Mouse (Mus musculus) lung, embryonic 15.5 days (tissue): Measurements from ENCODE around the gene Cacul1. TPM values are rescaled to one million over a fixed set of nuclear protein-coding genes. Genes with fewer than 3 reads are reported as not detected.
"Not testable (repeated sequence)": the region's sequence is repeated elsewhere in the genome, so short reads cannot be mapped to it uniquely, and the experiment has no call there.

Experiments used
- ATAC-seq: fragments of 200-750 bp; cut with Nextera tagmentation; 2 replicates; pipeline ENCODE4 v1.8.0; 2017; ENCODE audit warnings: moderate number of reproducible peaks, borderline replicate concordance; ENCODE audit not compliant: low FRiP score, low TSS enrichment; ENCODE audit errors: extremely low read depth
- H3K27ac ChIP-seq: fragments of 300-500 bp; sonication (generic); 2 replicates; pipeline ENCODE4 v1.5.1; 2015; ENCODE audit warnings: moderate library complexity, mild to moderate bottlenecking, inconsistent platforms
- H3K27me3 ChIP-seq: fragments of 300-500 bp; sonication (generic); 2 replicates; pipeline ENCODE4 v1.6.1; 2015; ENCODE audit warnings: inconsistent platforms
- H3K36me3 ChIP-seq: fragments of 300-500 bp; sonication (generic); 2 replicates; pipeline ENCODE4 v1.6.1; 2015; ENCODE audit warnings: inconsistent platforms
- H3K4me1 ChIP-seq: fragments of 300-500 bp; sonication (generic); 2 replicates; pipeline ENCODE4 v1.6.1; 2015; ENCODE audit warnings: inconsistent platforms
- H3K4me2 ChIP-seq: fragments of 300-500 bp; sonication (generic); 2 replicates; pipeline ENCODE4 v1.6.1; 2015; ENCODE audit warnings: inconsistent platforms, mild to moderate bottlenecking, moderate library complexity
- H3K4me3 ChIP-seq: fragments of 300-500 bp; sonication (generic); 2 replicates; pipeline ENCODE4 v1.5.1; 2015; ENCODE audit warnings: mild to moderate bottlenecking, inconsistent platforms
- H3K9ac ChIP-seq: fragments of 300-500 bp; sonication (generic); 2 replicates; pipeline ENCODE4 v1.6.1; 2015; ENCODE audit warnings: inconsistent platforms
- H3K9me3 ChIP-seq: fragments of 300-500 bp; sonication (generic); 2 replicates; pipeline ENCODE4 v1.6.1; 2016; ENCODE audit warnings: inconsistent platforms
- WGBS: fragments of 180-500 bp; shearing (Covaris S2); methylation state at CpG from one replicate; pipeline ENCODE4 v1.1.7; 2015; 5-methylcytosine and 5-hydroxymethylcytosine counted together
- polyA plus RNA-seq: library from polyadenylated mRNA; unstranded; fragments of >200 nt; fragmentation: Nextera tagmentation; extraction: Ambion mirVana; gene quantifications from 2 replicates; pipeline ENCODE4 v1.2.1, GENCODE M21; 2015

The Cacul1 gene
- 22.4 and 25.7 TPM in 2 replicates for polyA plus RNA-seq

- Histone ChIP-seq H3K27ac (peak within 1 kb of the TSS; percentile 93), H3K4me3 (peak within 1 kb of the TSS; percentile 100), H3K36me3 (no peaks in the 10 kb centered on the region), H3K4me2 (peak within 1 kb of the TSS; percentile 67), H3K4me1 (peaks cover 21% of the 10 kb centered on the region), H3K9me3 (no peaks in the 10 kb centered on the region), H3K9ac (peak within 1 kb of the TSS; percentile 97), H3K27me3 (no peaks in the 10 kb centered on the region)
- WGBS, result 1% methylated on average over 62 of the region's 64 CpGs
- peak; percentile 98 for ATAC-seq
These were observed at the start of gene Cacul1 for GRCm38 (mm10) chr19:60580582-60581339. Cacul1 (minus strand) TSS chr19:60581025.

- 67% methylated on average over 4 of the region's 4 CpGs for WGBS
- Histone ChIP-seq H3K9ac (no peak overlapping the region), H3K4me3 (no peak overlapping the region), H3K36me3 (no peaks in the 10 kb centered on the region), H3K9me3 (no peaks in the 10 kb centered on the region), H3K27me3 (no peaks in the 10 kb centered on the region), H3K4me1 (no peaks in the 10 kb centered on the region), H3K4me2 (no peak overlapping the region), H3K27ac (no peak overlapping the region)
- ATAC-seq, result no peak
These were observed 38.6 kb upstream of the Cacul1 start for GRCm38 (mm10) chr19:60619420-60619819.

GRCm38 (mm10) chr19:60617007-60617406 lies 36.2 kb upstream of the Cacul1 start:
- no peaks in the 10 kb centered on the region for H3K27me3 ChIP-seq
- H3K9ac ChIP-seq, result no peak overlapping the region
- no peaks in the 10 kb centered on the region for H3K36me3 ChIP-seq
- no peak for ATAC-seq
- no peak overlapping the region for H3K27ac ChIP-seq
- no peak overlapping the region for H3K4me3 ChIP-seq
- H3K9me3 ChIP-seq, result no peaks in the 10 kb centered on the region
- WGBS, result 17% methylated on average over 1 of the region's 1 CpGs
- no peaks in the 10 kb centered on the region for H3K4me1 ChIP-seq
- no peak overlapping the region for H3K4me2 ChIP-seq

- Histone ChIP-seq H3K9me3 (no peaks in the 10 kb centered on the region), H3K4me2 (no peak overlapping the region), H3K27me3 (no peaks in the 10 kb centered on the region), H3K9ac (no peak overlapping the region), H3K4me1 (no peaks in the 10 kb centered on the region), H3K4me3 (no peak overlapping the region), H3K36me3 (no peaks in the 10 kb centered on the region), H3K27ac (no peak overlapping the region)
- ATAC-seq, result no peak
- 65% methylated on average over 5 of the region's 5 CpGs for WGBS
These were observed 34.8 kb upstream of the Cacul1 start for GRCm38 (mm10) chr19:60615470-60616200.

- WGBS, result 40% methylated on average over 12 of the region's 12 CpGs
- no peaks in the 10 kb centered on the region for H3K27me3 ChIP-seq
These were observed 30.8 kb upstream of the Cacul1 start for GRCm38 (mm10) chr19:60611525-60612215.

GRCm38 (mm10) chr19:60608766-60609165 lies 27.9 kb upstream of the Cacul1 start:
- Histone ChIP-seq H3K9me3 (no peaks in the 10 kb centered on the region), H3K36me3 (no peaks in the 10 kb centered on the region), H3K4me2 (no peak overlapping the region), H3K27ac (no peak overlapping the region), H3K4me3 (no peak overlapping the region), H3K9ac (no peak overlapping the region), H3K4me1 (no peaks in the 10 kb centered on the region), H3K27me3 (no peaks in the 10 kb centered on the region)
- no peak for ATAC-seq
- WGBS, result 26% methylated on average over 5 of the region's 5 CpGs

More at GRCm38 (mm10) chr19:60611525-60612215, 30.8 kb upstream of the Cacul1 start:
- H3K9ac ChIP-seq, result no peak overlapping the region
- no peak overlapping the region for H3K4me2 ChIP-seq
- H3K36me3 ChIP-seq, result no peaks in the 10 kb centered on the region
- no peaks in the 10 kb centered on the region for H3K4me1 ChIP-seq
- ATAC-seq, result no peak
- no peak overlapping the region for H3K27ac ChIP-seq
- no peak overlapping the region for H3K4me3 ChIP-seq
- H3K9me3 ChIP-seq, result no peaks in the 10 kb centered on the region

- ATAC-seq, result no peak
- WGBS, result 74% methylated on average over 3 of the region's 3 CpGs
- H3K4me2 ChIP-seq, result no peak overlapping the region
- no peak overlapping the region for H3K4me3 ChIP-seq
- H3K9ac ChIP-seq, result no peak overlapping the region
- H3K9me3 ChIP-seq, result no peaks in the 10 kb centered on the region
- H3K27ac ChIP-seq, result no peak overlapping the region
- no peaks in the 10 kb centered on the region for H3K27me3 ChIP-seq
- H3K36me3 ChIP-seq, result no peaks in the 10 kb centered on the region
- H3K4me1 ChIP-seq, result no peaks in the 10 kb centered on the region
These were observed 22.8 kb upstream of the Cacul1 start for GRCm38 (mm10) chr19:60603586-60603985.

GRCm38 (mm10) chr19:60602066-60602465 lies 21.2 kb upstream of the Cacul1 start:
- H3K36me3 ChIP-seq, H3K4me2 ChIP-seq, H3K4me3 ChIP-seq, H3K27me3 ChIP-seq, H3K9me3 ChIP-seq, ATAC-seq, H3K27ac ChIP-seq, H3K9ac ChIP-seq, H3K4me1 ChIP-seq: not testable (repeated sequence)
- 81% methylated on average over 1 of the region's 1 CpGs for WGBS

- Histone ChIP-seq H3K9me3 (no peaks in the 10 kb centered on the region), H3K4me2 (no peak overlapping the region), H3K4me1 (no peaks in the 10 kb centered on the region), H3K4me3 (no peak overlapping the region), H3K27ac (no peak overlapping the region), H3K36me3 (no peaks in the 10 kb centered on the region), H3K9ac (no peak overlapping the region), H3K27me3 (no peaks in the 10 kb centered on the region)
- no peak for ATAC-seq
- WGBS, result 78% methylated on average over 8 of the region's 8 CpGs
These were observed 17.3 kb upstream of the Cacul1 start for GRCm38 (mm10) chr19:60598025-60598697.

- H3K36me3 ChIP-seq, result no peaks in the 10 kb centered on the region
- no peak overlapping the region for H3K27ac ChIP-seq
- no peak overlapping the region for H3K9ac ChIP-seq
- no peaks in the 10 kb centered on the region for H3K9me3 ChIP-seq
- ATAC-seq, result no peak
- no peak overlapping the region for H3K4me3 ChIP-seq
- H3K4me1 ChIP-seq, result no peaks in the 10 kb centered on the region
- no peaks in the 10 kb centered on the region for H3K27me3 ChIP-seq
- 98% methylated on average over 2 of the region's 2 CpGs for WGBS
- no peak overlapping the region for H3K4me2 ChIP-seq
These were observed 8.8 kb upstream of the Cacul1 start for GRCm38 (mm10) chr19:60589646-60590045.

- H3K4me3 ChIP-seq, result no peak overlapping the region
- H3K4me1 ChIP-seq, result peaks cover 3% of the 10 kb centered on the region; the same call in 1 of the 2 replicates
- no peak overlapping the region for H3K4me2 ChIP-seq
- WGBS, result 62% methylated on average over 5 of the region's 5 CpGs
- no peak overlapping the region for H3K9ac ChIP-seq
- H3K36me3 ChIP-seq, result no peaks in the 10 kb centered on the region
- no peaks in the 10 kb centered on the region for H3K27me3 ChIP-seq
- H3K27ac ChIP-seq, result no peak overlapping the region
- no peak for ATAC-seq
- H3K9me3 ChIP-seq, result no peaks in the 10 kb centered on the region
These were observed 5.8 kb upstream of the Cacul1 start for GRCm38 (mm10) chr19:60586652-60587051.
